Mouse (Mus musculus) CH12.LX (cell line): Measurements from ENCODE around the gene Timp3. TPM values are rescaled to one million over a fixed set of nuclear protein-coding genes. Genes with fewer than 3 reads are reported as not detected.

Experiments used
- DNase-seq: peaks from one replicate; pipeline ENCODE4 v3.0.0-alpha.2; 2013; ENCODE audit errors: extremely low read depth
- H3K27ac ChIP-seq: 2 replicates; pipeline ENCODE4 v1.5.1; 2012; ENCODE audit warnings: low read depth, mild to moderate bottlenecking, control low read depth, moderate library complexity; ENCODE audit not compliant: insufficient read depth
- H3K27me3 ChIP-seq: replicated peaks from 2 replicates; pipeline ENCODE3; 2012; ENCODE audit warnings: inconsistent platforms
- H3K36me3 ChIP-seq, 2 experiments: replicated peaks in 1 of 2; 2 replicates each; pipeline versions ENCODE3 to v1.6.1; 2012; ENCODE audit warnings: inconsistent platforms in 1 of 2, low read length in 1 of 2, mild to moderate bottlenecking in 1 of 2, mixed read lengths in 1 of 2, moderate library complexity in 1 of 2; ENCODE audit not compliant: control insufficient read depth in 1 of 2, insufficient read depth in 1 of 2
- H3K4me1 ChIP-seq, 2 experiments: 2 replicates each; pipeline ENCODE4 v1.6.1; 2012; ENCODE audit warnings: inconsistent platforms in 1 of 2, moderate library complexity in 1 of 2; ENCODE audit not compliant: insufficient read depth in 2 of 2, control insufficient read depth in 1 of 2
- H3K4me2 ChIP-seq: 2 replicates; pipeline ENCODE4 v1.6.1; 2012; ENCODE audit warnings: low read depth, mild to moderate bottlenecking, control low read depth; ENCODE audit not compliant: poor library complexity, insufficient read depth, severe bottlenecking
- H3K4me3 ChIP-seq, 3 experiments: fragments of 150-350 bp in 1 of 3; sonication (generic) in 1 of 3; replicated peaks in 1 of 3; 2 replicates each; pipeline versions ENCODE3 to v1.5.1; 2011 to 2012; ENCODE audit warnings: low read depth in 2 of 3, low read length in 2 of 3, mild to moderate bottlenecking in 2 of 3, moderate library complexity in 2 of 3, control low read depth in 1 of 3, improper control_type of control experiment in 1 of 3, inconsistent platforms in 1 of 3, mixed read lengths in 1 of 3; ENCODE audit not compliant: poor library complexity in 1 of 3
- H3K79me2 ChIP-seq: replicated peaks from 2 replicates; pipeline ENCODE4 v1.6.1; 2012; ENCODE audit warnings: mild to moderate bottlenecking, moderate library complexity; ENCODE audit not compliant: control insufficient read depth, poor library complexity, insufficient read depth, severe bottlenecking; ENCODE audit errors: extremely low read depth
- H3K9ac ChIP-seq: 2 replicates; pipeline ENCODE4 v1.6.1; 2012; ENCODE audit warnings: low read depth, mild to moderate bottlenecking, control low read depth, moderate library complexity; ENCODE audit not compliant: insufficient read depth
- H3K9me3 ChIP-seq: replicated peaks from 2 replicates; pipeline ENCODE3; 2012; ENCODE audit warnings: low read length, inconsistent platforms, mixed read lengths
- BHLHE40 ChIP-seq: IDR thresholded peaks from 2 replicates; pipeline ENCODE4 v1.6.1; 2011; ENCODE audit warnings: mild to moderate bottlenecking, low read depth, low read length, improper control_type of control experiment
- CHD1 ChIP-seq: IDR thresholded peaks from 2 replicates; pipeline ENCODE4 v1.6.1; 2012; ENCODE audit warnings: low read depth, low read length, improper control_type of control experiment, inconsistent platforms
- CHD2 ChIP-seq: IDR thresholded peaks from 2 replicates; pipeline ENCODE4 v1.6.1; 2011; ENCODE audit warnings: low read length, improper control_type of control experiment
- ELF1 ChIP-seq: IDR thresholded peaks from 2 replicates; pipeline ENCODE4 v1.6.1; 2014; ENCODE audit warnings: low read depth, mild to moderate bottlenecking, inconsistent platforms, low read length, improper control_type of control experiment
- EP300 ChIP-seq: IDR thresholded peaks from 2 replicates; pipeline ENCODE4 v1.6.1; 2011; ENCODE audit warnings: low read length, improper control_type of control experiment
- ETS1 ChIP-seq: conservative IDR thresholded peaks from 2 replicates; pipeline ENCODE4 v1.6.1; 2012; ENCODE audit warnings: low read depth, mild to moderate bottlenecking, inconsistent platforms, low read length, improper control_type of control experiment, moderate library complexity
- GABPA ChIP-seq: IDR thresholded peaks from 2 replicates; pipeline ENCODE4 v1.6.1; 2012; ENCODE audit warnings: low read depth, low read length, improper control_type of control experiment, inconsistent platforms; ENCODE audit not compliant: insufficient replicate concordance
- HCFC1 ChIP-seq: IDR thresholded peaks from 2 replicates; pipeline ENCODE4 v1.6.1; 2012; ENCODE audit warnings: low read depth, mild to moderate bottlenecking, inconsistent platforms, low read length, improper control_type of control experiment
- IRF4 ChIP-seq: IDR thresholded peaks from 2 replicates; pipeline ENCODE4 v1.6.1; 2014; ENCODE audit warnings: low read depth, mild to moderate bottlenecking, inconsistent platforms, low read length, improper control_type of control experiment
- JUN ChIP-seq: IDR thresholded peaks from 2 replicates; pipeline ENCODE4 v1.6.1; 2011; ENCODE audit warnings: low read depth, mild to moderate bottlenecking, low read length, improper control_type of control experiment, moderate library complexity; ENCODE audit not compliant: insufficient read depth
- JUND ChIP-seq: conservative IDR thresholded peaks from 2 replicates; pipeline ENCODE4 v1.6.1; 2011; ENCODE audit warnings: low read depth, low read length, improper control_type of control experiment
- MAFK ChIP-seq: IDR thresholded peaks from 2 replicates; pipeline ENCODE4 v1.6.1; 2011; ENCODE audit warnings: low read length, improper control_type of control experiment; ENCODE audit not compliant: insufficient replicate concordance
- MAZ ChIP-seq: IDR thresholded peaks from 2 replicates; pipeline ENCODE4 v1.6.1; 2012; ENCODE audit warnings: low read depth, mild to moderate bottlenecking, inconsistent platforms, low read length, improper control_type of control experiment, moderate library complexity
- MYC ChIP-seq: IDR thresholded peaks from 2 replicates; pipeline ENCODE4 v1.6.1; 2011; ENCODE audit warnings: low read depth, mild to moderate bottlenecking, improper control_type of control experiment, low read length
- NELFE ChIP-seq: IDR thresholded peaks from 2 replicates; pipeline ENCODE4 v1.6.1; 2011; ENCODE audit warnings: low read depth, low read length, improper control_type of control experiment
- PAX5 ChIP-seq: IDR thresholded peaks from 2 replicates; pipeline ENCODE4 v1.6.1; 2012; ENCODE audit warnings: low read length, inconsistent platforms, mixed read lengths
- POLR2A ChIP-seq: IDR thresholded peaks from 2 replicates; pipeline ENCODE4 v1.6.1; 2011; ENCODE audit warnings: low read depth, mild to moderate bottlenecking, improper control_type of control experiment, low read length
- POLR2AphosphoS2 ChIP-seq: IDR thresholded peaks from 2 replicates; pipeline ENCODE4 v1.6.1; 2011; ENCODE audit warnings: low read depth, low read length, improper control_type of control experiment
- RAD21 ChIP-seq: IDR thresholded peaks from 2 replicates; pipeline ENCODE4 v1.6.1; 2011; ENCODE audit warnings: low read depth, mild to moderate bottlenecking, low read length, improper control_type of control experiment, moderate library complexity
- SIN3A ChIP-seq: IDR thresholded peaks from 2 replicates; pipeline ENCODE4 v1.6.1; 2012; ENCODE audit warnings: low read length, improper control_type of control experiment, inconsistent platforms
- SMC3 ChIP-seq: IDR thresholded peaks from 2 replicates; pipeline ENCODE4 v1.6.1; 2011; ENCODE audit warnings: low read depth, low read length, improper control_type of control experiment
- TBP ChIP-seq: conservative IDR thresholded peaks from 2 replicates; pipeline ENCODE4 v1.6.1; 2011; ENCODE audit warnings: low read depth, low read length, improper control_type of control experiment
- TCF12 ChIP-seq: IDR thresholded peaks from 2 replicates; pipeline ENCODE4 v1.6.1; 2014; ENCODE audit warnings: low read depth, mild to moderate bottlenecking, inconsistent platforms, low read length, improper control_type of control experiment
- UBTF ChIP-seq: IDR thresholded peaks from 2 replicates; pipeline ENCODE4 v1.6.1; 2012; ENCODE audit warnings: low read depth, mild to moderate bottlenecking, inconsistent platforms, low read length, improper control_type of control experiment, moderate library complexity
- USF2 ChIP-seq: conservative IDR thresholded peaks from 2 replicates; pipeline ENCODE4 v1.6.1; 2011; ENCODE audit warnings: low read depth, low read length, improper control_type of control experiment
- ZC3H11A ChIP-seq: IDR thresholded peaks from 2 replicates; pipeline ENCODE4 v1.6.1; 2012; ENCODE audit warnings: low read depth, mild to moderate bottlenecking, inconsistent platforms, low read length, improper control_type of control experiment
- ZMIZ1 ChIP-seq: IDR thresholded peaks from 2 replicates; pipeline ENCODE4 v1.6.1; 2012; ENCODE audit warnings: low read depth, mild to moderate bottlenecking, inconsistent platforms, low read length, improper control_type of control experiment
- dilution Hi-C: fragments of 300-500 bp; cut with MboI; formaldehyde crosslinking; loops from 2 replicates; pipeline ENCODE4 v1.14.3; 2020; ENCODE audit warnings: low sequenced_read_pairs; ENCODE audit not compliant: extremely low pct_unique_long_range_greater_than_20kb, extremely low pct_ligation_motif_present
- in situ Hi-C: fragments of 300-500 bp; cut with MboI; formaldehyde crosslinking; loops from 3 replicates; pipeline ENCODE4 v1.14.3; 2019; ENCODE audit warnings: low sequenced_read_pairs, low pct_ligation_motif_present, low pct_unique_long_range_greater_than_20kb, mixed read lengths
- polyA plus RNA-seq: library from polyadenylated mRNA; unstranded; fragments of >175 nt; gene quantifications from 2 replicates; pipeline ENCODE4 v1.2.1, GENCODE M21; 2012; ENCODE audit warnings: low read depth; ENCODE audit not compliant: insufficient read length
- total RNA-seq, 2 experiments: library from RNA; depleted of rRNA; stranded (reverse); fragments of 300-350 nt in 1 of 2; fragments of >200 nt in 1 of 2; gene quantifications; 2 replicates each; pipeline ENCODE4 v1.2.3; 2012 to 2014

Gene Timp3
- total and polyA plus RNA-seq, 3 experiments = 0.09 to 0.17 TPM; not detected in 1

DNA sequence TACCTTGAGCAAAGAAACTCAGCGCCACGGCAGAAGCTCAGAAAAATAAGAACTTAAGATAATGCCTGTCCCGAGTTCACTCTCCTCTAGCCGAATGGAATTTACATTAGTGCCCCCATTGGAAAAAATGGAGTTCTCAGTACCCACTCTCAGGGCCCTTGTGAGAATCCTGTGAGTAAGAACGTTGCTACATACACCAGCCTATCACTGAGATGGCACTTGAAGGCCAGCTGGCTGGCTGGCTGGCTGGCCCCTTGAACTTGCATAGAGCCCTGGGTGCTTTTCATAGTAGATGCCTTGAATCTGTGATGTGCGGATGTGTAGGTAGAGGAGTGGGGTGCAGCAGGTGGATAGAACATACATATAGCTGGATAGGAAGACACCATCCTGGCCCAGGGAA, 43.2 kb downstream of the Timp3 start:
- Histone ChIP-seq H3K9me3 (no peaks in the 10 kb centered on the region), H3K4me2 (no peak overlapping the region), H3K36me3 (peaks cover 0 to 46% of the 10 kb centered on the region in 2 experiments), H3K9ac (no peak overlapping the region), H3K27ac (no peak overlapping the region)
- in situ Hi-C loops = no loop called here
- no peak for DNase-seq
- TF ChIP-seq CHD1 = no peak
- TF ChIP-seq POLR2A = no peak
- TF ChIP-seq, all 38 proteins: peak for 0
- no peaks in the 10 kb centered on the region for H3K27me3 ChIP-seq
- no peak overlapping the region for H3K4me3 ChIP-seq
- dilution Hi-C loops = no loop called here
- H3K4me1 ChIP-seq = no peaks in the 10 kb centered on the region
- no peaks in the 10 kb centered on the region for H3K79me2 ChIP-seq

DNA sequence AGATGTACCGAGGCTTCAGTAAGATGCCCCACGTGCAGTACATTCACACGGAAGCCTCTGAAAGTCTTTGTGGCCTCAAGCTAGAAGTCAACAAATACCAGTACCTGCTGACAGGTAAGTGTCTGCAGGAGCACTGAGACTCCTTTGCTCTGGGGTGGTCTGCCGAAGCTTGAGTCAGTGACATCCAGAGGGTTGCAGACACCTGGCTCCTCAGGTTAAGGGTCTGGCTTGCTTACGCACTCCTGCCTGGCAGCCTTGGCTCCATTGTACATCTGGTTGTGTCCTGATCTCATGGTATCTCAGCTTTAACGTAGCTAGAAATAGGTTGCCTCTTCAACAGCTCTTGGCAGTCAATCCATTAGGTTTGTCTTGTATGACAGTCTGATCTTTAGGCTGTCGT, 43.8 kb downstream of the Timp3 start:
- no peak overlapping the region for H3K27ac ChIP-seq
- H3K4me1 ChIP-seq = no peaks in the 10 kb centered on the region
- in situ Hi-C loops (no loop called here), dilution Hi-C loops (no loop called here)
- no peak for TF ChIP-seq ZMIZ1
- TF ChIP-seq BHLHE40 = no peak
- no peak for TF ChIP-seq SMC3
- TF ChIP-seq PAX5 = no peak
- TF ChIP-seq RAD21 = no peak
- TF ChIP-seq USF2 = no peak
- TF ChIP-seq JUND = no peak
- TF ChIP-seq POLR2AphosphoS2 = no peak
- no peak for TF ChIP-seq MAFK
- no peak for TF ChIP-seq ZC3H11A
- TF ChIP-seq ELF1 = no peak
- no peak for TF ChIP-seq MYC
- no peak for TF ChIP-seq TCF12
- no peak for TF ChIP-seq SIN3A
- DNase-seq = no peak
- no peaks in the 10 kb centered on the region for H3K79me2 ChIP-seq
- H3K4me2 ChIP-seq = no peak overlapping the region
- no peak overlapping the region for H3K4me3 ChIP-seq
- peaks cover 0 to 42% of the 10 kb centered on the region in 2 experiments for H3K36me3 ChIP-seq
- H3K9ac ChIP-seq = no peak overlapping the region
- H3K9me3 ChIP-seq = no peaks in the 10 kb centered on the region
- H3K27me3 ChIP-seq = no peaks in the 10 kb centered on the region

DNA sequence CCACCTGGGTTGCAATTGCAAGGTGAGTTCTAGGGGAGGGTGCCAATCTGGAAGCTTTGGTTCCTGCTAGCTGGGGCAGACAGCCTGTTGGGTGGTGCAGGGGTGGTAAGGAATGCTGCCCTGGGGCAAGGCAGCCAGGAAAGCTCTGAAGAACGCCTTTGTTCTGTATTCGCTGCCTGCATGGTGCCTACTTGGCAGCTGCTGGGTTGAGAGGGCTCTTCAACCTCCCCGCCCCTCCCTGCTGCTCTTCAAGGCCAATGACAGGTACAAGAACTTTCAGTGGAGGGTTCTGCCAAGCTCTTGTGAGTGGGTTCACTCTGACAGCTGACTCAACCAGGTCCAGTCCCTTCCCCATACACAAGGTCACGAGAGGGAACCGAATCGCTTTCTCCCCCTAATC, 44.5 kb downstream of the Timp3 start:
- Histone ChIP-seq H3K36me3 (peaks cover 0 to 43% of the 10 kb centered on the region in 2 experiments), H3K4me2 (no peak overlapping the region), H3K27me3 (no peaks in the 10 kb centered on the region), H3K27ac (no peak overlapping the region), H3K4me3 (no peak overlapping the region), H3K9me3 (no peaks in the 10 kb centered on the region), H3K4me1 (no peaks in the 10 kb centered on the region), H3K9ac (no peak overlapping the region), H3K79me2 (no peaks in the 10 kb centered on the region)
- DNase-seq = no peak
- in situ Hi-C loops (no loop called here), dilution Hi-C loops (no loop called here)
- TF ChIP-seq HCFC1 (no peak), TBP (no peak), POLR2AphosphoS2 (no peak), UBTF (no peak), GABPA (no peak), TCF12 (no peak), JUN (no peak), CHD2 (no peak), CHD1 (no peak), MAZ (no peak), ETS1 (no peak), SMC3 (no peak), EP300 (no peak), ZC3H11A (no peak), IRF4 (no peak), MYC (no peak), RAD21 (no peak), NELFE (no peak)
